Mouse (Mus musculus): ENCODE measurements around the gene Cldn10. TPM values are rescaled to one million over a fixed set of nuclear protein-coding genes. Genes with fewer than 3 reads are reported as not detected.

Cldn10 gene
- polyA plus RNA-seq, 1 experiment from 2014 or later: 1.7 TPM

Other genes starting within 250 kb of the Cldn10 start
- 2.3 and 2.8 TPM in 2 replicates for gene Abcc4, start 81.7 kb upstream of the Cldn10 start, polyA plus RNA-seq (2016; fragmentation: Nextera tagmentation; extraction: Ambion mirVana)
- gene Dzip1, start 137.6 kb downstream of the Cldn10 start, polyA plus RNA-seq (2016; fragmentation: Nextera tagmentation; extraction: Ambion mirVana): 43.0 and 48.0 TPM in 2 replicates
- 30.2 and 30.9 TPM in 2 replicates for gene Dnajc3, start 150.1 kb downstream of the Cldn10 start, polyA plus RNA-seq (2016; fragmentation: Nextera tagmentation; extraction: Ambion mirVana)